Mouse (Mus musculus) ES-E14 (cell line): ENCODE data around the gene Epha8. TPM values are rescaled to one million over a fixed set of nuclear protein-coding genes. Genes with fewer than 3 reads are reported as not detected.

Experiments
- DNase-seq: peaks from one replicate; pipeline ENCODE4 v3.0.0-alpha.2; 2013; ENCODE audit warnings: low read depth, low spot score
- H3K27ac ChIP-seq: 2 replicates; pipeline ENCODE4 v1.5.1; 2012; ENCODE audit warnings: low read depth, mild to moderate bottlenecking, low read length, moderate library complexity, mixed read lengths; ENCODE audit not compliant: poor library complexity, insufficient read depth, severe bottlenecking
- H3K36me3 ChIP-seq: 2 replicates; pipeline ENCODE4 v1.6.1; 2012; ENCODE audit warnings: mild to moderate bottlenecking, low read length, moderate library complexity, mixed read lengths; ENCODE audit not compliant: control insufficient read depth, poor library complexity, insufficient read depth, severe bottlenecking
- H3K4me1 ChIP-seq, 2 experiments: fragments of 150-350 bp in 1 of 2; sonication (generic) in 1 of 2; 2 replicates each; pipeline ENCODE4 v1.6.1; 2012; ENCODE audit warnings: low read length in 2 of 2, mild to moderate bottlenecking in 1 of 2, mixed read lengths in 1 of 2; ENCODE audit not compliant: control insufficient read depth in 2 of 2, insufficient read depth in 2 of 2, poor library complexity in 1 of 2
- H3K4me3 ChIP-seq, 2 experiments: fragments of 150-350 bp in 1 of 2; sonication (generic) in 1 of 2; 2 replicates each; pipeline ENCODE4 v1.5.1; 2012; ENCODE audit warnings: low read length in 2 of 2, low read depth in 1 of 2, mild to moderate bottlenecking in 1 of 2, mixed read lengths in 1 of 2; ENCODE audit not compliant: insufficient read depth in 1 of 2, poor library complexity in 1 of 2, severe bottlenecking in 1 of 2
- H3K9ac ChIP-seq: 2 replicates; pipeline ENCODE4 v1.6.1; 2012; ENCODE audit warnings: low read depth, mild to moderate bottlenecking, low read length, mixed read lengths; ENCODE audit not compliant: poor library complexity, insufficient read depth, severe bottlenecking
- H3K9me3 ChIP-seq: fragments of 150-350 bp; sonication (generic); 2 replicates; pipeline ENCODE4 v1.6.1; 2012; ENCODE audit warnings: low read depth, mild to moderate bottlenecking, low read length; ENCODE audit not compliant: control insufficient read depth, insufficient read depth
- CHD2 ChIP-seq: IDR thresholded peaks from 2 replicates; pipeline ENCODE4 v1.6.1; 2014; ENCODE audit warnings: mild to moderate bottlenecking, low read depth, low read length, inconsistent platforms
- HCFC1 ChIP-seq: IDR thresholded peaks from 2 replicates; pipeline ENCODE4 v1.6.1; 2012; ENCODE audit warnings: low read length, inconsistent platforms, borderline replicate concordance; ENCODE audit not compliant: insufficient read depth
- MAFK ChIP-seq: IDR thresholded peaks from 2 replicates; pipeline ENCODE4 v1.6.1; 2014; ENCODE audit warnings: mild to moderate bottlenecking, low read depth, low read length, inconsistent platforms; ENCODE audit not compliant: insufficient read depth
- ZC3H11A ChIP-seq: IDR thresholded peaks from 2 replicates; pipeline ENCODE4 v1.6.1; 2012; ENCODE audit warnings: low read depth, mild to moderate bottlenecking, inconsistent platforms, low read length, borderline replicate concordance
- ZNF384 ChIP-seq: IDR thresholded peaks from 2 replicates; pipeline ENCODE4 v1.6.1; 2012; ENCODE audit warnings: low read depth, low read length, inconsistent platforms
- in situ Hi-C, 2 experiments: fragments of 600-800 bp; cut with MboI; formaldehyde crosslinking; loops; one replicate each; pipeline ENCODE4 v1.15.1; 2025; ENCODE audit warnings: low sequenced_read_pairs in 2 of 2, inconsistent platforms in 1 of 2; ENCODE audit not compliant: unreplicated experiment in 2 of 2
- total RNA-seq: library from RNA; depleted of rRNA; stranded (reverse); fragments of 300-350 nt; gene quantifications from 2 replicates; pipeline ENCODE4 v1.2.3, GENCODE M21; 2012

The Epha8 gene
- total RNA-seq, 1 experiment: 1.0 TPM

DNA sequence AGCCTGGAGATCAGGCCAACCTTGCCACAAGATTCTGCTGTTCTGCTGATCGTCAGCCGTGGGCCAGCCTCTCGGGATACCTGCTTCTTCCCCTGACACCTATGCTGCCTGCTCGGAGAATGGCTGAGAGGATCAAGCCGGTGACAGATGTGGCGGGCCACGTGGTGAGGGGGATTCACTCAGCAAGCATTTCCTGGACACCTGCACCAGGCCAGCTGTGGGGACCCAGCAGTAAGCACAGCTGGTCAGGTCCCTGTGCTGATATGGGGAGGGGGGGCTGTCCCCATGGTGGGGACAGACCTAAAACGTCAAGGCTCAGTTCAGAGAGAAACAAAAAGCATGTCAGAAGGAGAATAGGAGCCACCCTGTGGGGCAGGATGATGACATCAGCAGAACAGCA lies 12.5 kb upstream of the Epha8 start:
- no peak for DNase-seq
- no peak overlapping the region for H3K9ac ChIP-seq
- no peaks in the 10 kb centered on the region for H3K36me3 ChIP-seq
- no peaks in the 10 kb centered on the region for H3K9me3 ChIP-seq
- no peak overlapping the region for H3K4me3 ChIP-seq
- no peak for TF ChIP-seq HCFC1
- TF ChIP-seq CHD2: no peak
- no peak for TF ChIP-seq MAFK
- TF ChIP-seq ZNF384: no peak
- TF ChIP-seq ZC3H11A: no peak
- in situ Hi-C loops: no loop called here
- H3K4me1 ChIP-seq: peaks cover 0 to 2% of the 10 kb centered on the region in 2 experiments; a peak in 1 of 4 replicates
- no peak overlapping the region for H3K27ac ChIP-seq

DNA sequence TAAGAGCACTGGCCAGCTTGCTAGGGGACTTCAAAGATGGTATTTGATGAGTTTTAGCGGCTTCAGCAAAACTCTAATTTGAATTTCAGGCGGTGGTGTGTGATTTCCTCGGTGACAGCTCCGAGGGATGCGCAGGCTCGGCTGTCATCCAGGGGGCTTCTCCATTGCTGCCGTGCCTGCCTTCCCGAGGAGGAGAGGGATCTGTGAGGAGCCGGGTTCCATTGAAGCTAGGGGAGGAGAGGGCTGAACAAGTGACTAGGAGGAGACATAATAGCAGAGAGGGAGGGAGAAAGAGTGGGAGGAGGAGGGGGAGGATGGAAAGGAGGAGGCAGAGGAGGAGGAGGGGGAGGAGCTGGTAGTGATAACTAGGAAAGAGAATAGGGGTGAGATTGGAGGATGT lies 10.9 kb upstream of the Epha8 start:
- no peak overlapping the region for H3K4me3 ChIP-seq
- no peaks in the 10 kb centered on the region for H3K36me3 ChIP-seq
- no peaks in the 10 kb centered on the region for H3K9me3 ChIP-seq
- H3K9ac ChIP-seq: no peak overlapping the region
- TF ChIP-seq ZC3H11A (no peak), CHD2 (no peak), MAFK (no peak), ZNF384 (no peak), HCFC1 (no peak)
- no peak for DNase-seq
- H3K4me1 ChIP-seq: peaks cover 0 to 2% of the 10 kb centered on the region in 2 experiments; a peak in 1 of 4 replicates
- in situ Hi-C loops: no loop called here
- no peak overlapping the region for H3K27ac ChIP-seq

DNA sequence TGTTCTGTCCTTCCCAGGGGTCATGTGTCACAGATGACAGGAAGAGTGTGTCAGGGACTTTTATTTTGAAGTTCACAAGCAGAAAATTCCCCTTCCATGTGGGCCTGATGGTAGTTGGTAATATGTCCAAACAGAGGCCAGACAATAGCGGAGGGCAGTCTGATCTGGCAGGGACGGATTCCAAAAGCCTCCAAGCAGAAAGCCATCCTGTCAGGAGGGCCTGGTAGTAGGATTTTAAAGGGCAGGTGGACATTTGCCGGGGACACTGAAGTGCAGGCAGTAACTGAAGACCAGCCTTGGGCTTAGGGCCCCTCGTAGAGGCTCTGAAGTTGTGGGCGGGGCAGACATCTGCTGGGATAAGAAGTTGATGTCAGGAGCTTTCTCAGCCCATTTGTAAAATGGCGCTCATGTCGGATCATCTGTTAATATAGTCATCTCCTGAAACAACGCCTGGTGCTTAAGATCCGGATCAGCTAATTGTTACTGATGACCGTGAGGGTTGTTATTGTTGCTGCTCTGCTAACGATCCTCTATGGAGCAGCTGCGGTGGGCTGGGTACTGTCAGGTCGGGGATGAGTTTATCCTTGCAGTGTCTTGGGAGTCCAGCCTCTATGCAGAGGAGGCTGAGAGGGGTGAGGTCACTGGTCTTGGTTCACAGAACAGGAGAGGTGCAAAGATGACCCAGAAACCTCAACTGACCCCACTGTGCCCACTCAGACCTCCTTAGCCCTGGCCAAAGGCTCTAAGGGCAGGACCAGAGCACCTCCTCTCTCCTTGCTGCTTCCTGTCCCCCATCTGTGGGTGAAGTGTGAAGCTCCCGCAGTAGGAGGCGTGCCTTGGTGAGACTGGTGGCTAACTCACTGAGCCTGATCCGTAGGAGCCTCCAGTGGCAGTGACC lies 10.1 kb upstream of the Epha8 start:
- Histone ChIP-seq H3K9me3 (no peaks in the 10 kb centered on the region), H3K27ac (no peak overlapping the region), H3K4me1 (peaks cover 0 to 2% of the 10 kb centered on the region in 2 experiments; a peak in 1 of 4 replicates), H3K4me3 (no peak overlapping the region), H3K9ac (no peak overlapping the region), H3K36me3 (no peaks in the 10 kb centered on the region)
- no peak for TF ChIP-seq CHD2
- TF ChIP-seq ZC3H11A: no peak
- no peak for TF ChIP-seq HCFC1
- TF ChIP-seq MAFK: no peak
- TF ChIP-seq ZNF384: no peak
- in situ Hi-C loops: no loop called here
- no peak for DNase-seq

- no peak for TF ChIP-seq MAFK
- TF ChIP-seq ZNF384: no peak
- TF ChIP-seq CHD2: no peak
- no peak for TF ChIP-seq ZC3H11A
- no peak for TF ChIP-seq HCFC1
- H3K36me3 ChIP-seq: no peaks in the 10 kb centered on the region
- in situ Hi-C loops: no loop called here
- DNase-seq: no peak
- H3K4me1 ChIP-seq: peaks cover 0 to 2% of the 10 kb centered on the region in 2 experiments; a peak in 1 of 4 replicates
- no peak overlapping the region for H3K4me3 ChIP-seq
- no peak overlapping the region for H3K27ac ChIP-seq
- no peak overlapping the region for H3K9ac ChIP-seq
- H3K9me3 ChIP-seq: no peaks in the 10 kb centered on the region
These were observed 8.4 kb upstream of the Epha8 start for GRCm38 (mm10) chr4:136964990-136965421.
